Mouse (Mus musculus): ENCODE measurements around the gene Pde4b.

GRCm38 (mm10) chr4:102496269-102497177 is 409.2 kb downstream of the Pde4b start:
- TF ChIP-seq POLR2A (IDR thresholded peaks at IDR 0.05; ENCODE audit: borderline replicate concordance, control insufficient read depth, low read depth, low read length), result no peak
- TF ChIP-seq CTCF (IDR thresholded peaks at IDR 0.05; ENCODE audit: control insufficient read depth, insufficient read depth, low read length), result no peak
